Mouse (Mus musculus) thymus, postnatal 36 days (tissue): Measurements from ENCODE around the gene Kdm6a.

Source experiments
- DNase-seq, 2 experiments: peaks; one replicate each; pipeline ENCODE4 v3.0.0; 2022; ENCODE audit warnings: mixed read lengths in 2 of 2

Gene Kdm6a

GRCm38 (mm10) chrX:18162192-18162857 lies at the start of gene Kdm6a:
Gene Kdm6a (plus strand): TSS chrX:18162575.
- peak; percentile 93 to 100 for DNase-seq

DNA sequence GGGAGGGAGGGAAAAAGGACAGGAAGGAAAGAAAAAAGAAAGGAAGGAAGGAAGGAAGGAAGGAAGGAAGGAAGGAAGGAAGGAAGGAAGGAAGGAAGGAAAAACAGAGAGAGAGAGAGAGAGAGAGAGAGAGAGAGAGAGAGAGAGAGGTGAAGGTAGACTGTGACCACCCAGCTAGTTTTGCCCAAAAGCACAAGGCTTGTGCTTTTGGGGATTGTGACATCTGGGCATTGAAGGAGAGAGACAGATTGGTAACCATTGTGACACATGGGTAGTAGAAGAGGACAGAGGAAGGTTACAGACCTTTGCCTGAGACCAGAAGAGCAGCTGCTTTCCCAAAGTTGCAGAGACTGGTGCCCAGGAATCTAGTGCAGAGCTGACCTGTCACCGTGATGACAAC lies 16.8 kb upstream of the Kdm6a start, which contains the start of gene Dusp21:
TSS of gene Dusp21 (plus strand) at position 301 of the 400 bp plus-strand sequence.
- no peak for DNase-seq

- no peak for DNase-seq
Observed at GRCm38 (mm10) chrX:18160734-18161442, 1.5 kb upstream of the Kdm6a start.

DNA sequence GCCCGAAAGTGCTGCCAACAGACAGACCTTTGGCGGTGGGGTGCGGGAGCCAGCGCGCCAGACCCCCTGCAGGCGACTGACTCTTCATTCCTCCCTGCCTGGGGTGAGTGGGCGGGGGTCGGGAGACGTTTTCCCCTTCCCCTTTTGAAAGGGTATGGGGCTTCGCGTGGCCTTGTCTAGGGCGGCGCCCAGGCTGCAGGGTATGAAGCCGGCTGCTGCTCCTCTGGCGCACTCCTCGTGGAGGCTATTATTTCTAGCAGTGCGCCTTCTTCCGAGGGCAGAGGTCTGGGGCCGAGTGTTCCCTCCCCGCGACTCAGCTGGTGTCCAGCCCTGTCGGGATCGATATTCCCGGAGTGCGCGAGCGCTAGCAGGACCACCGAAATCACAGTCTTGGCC lies 581 bp upstream of the Kdm6a start:
- peak in 1 of 2 experiments; percentile 69 for DNase-seq

GRCm38 (mm10) chrX:18162861-18163731 lies 721 bp downstream of the Kdm6a start:
- peak; percentile 51 to 73 for DNase-seq

DNA sequence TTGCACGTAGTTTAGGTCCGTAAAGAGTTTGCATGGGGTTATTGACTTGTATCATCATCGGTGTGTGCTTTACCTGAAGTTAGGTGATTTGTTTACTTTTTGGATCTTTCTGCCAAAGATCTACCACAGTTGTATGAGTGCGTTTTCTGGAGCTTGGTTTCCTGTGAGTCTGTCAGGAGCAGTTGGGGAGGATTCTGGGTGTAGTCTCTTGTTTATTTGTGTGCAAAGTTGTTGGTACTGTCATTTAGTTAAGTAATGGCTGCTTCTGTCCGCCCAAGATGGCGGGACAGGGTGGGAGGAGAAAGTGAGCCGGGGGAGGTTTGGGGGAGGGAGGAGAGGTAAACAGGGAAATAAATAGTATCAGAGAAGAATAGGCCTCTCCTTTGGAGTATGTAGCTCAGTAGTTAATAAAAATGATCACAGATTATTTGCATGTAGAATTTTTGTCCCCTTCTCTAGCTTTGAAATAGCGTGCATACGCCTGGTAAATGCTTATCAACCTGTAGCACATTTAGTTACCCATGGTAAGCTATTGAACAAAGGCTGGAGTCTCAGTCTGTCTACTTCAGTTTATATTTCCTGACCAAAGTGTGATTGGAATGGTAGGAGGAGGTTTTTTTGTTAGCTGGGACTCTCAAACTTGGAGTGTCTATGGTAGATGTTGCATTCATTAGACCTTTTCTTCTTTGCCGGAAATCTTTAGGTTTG lies 1.7 kb downstream of the Kdm6a start:
- peak; percentile 19 to 40 for DNase-seq

- DNase-seq = no peak
Observed at GRCm38 (mm10) chrX:18165121-18165520, 2.7 kb downstream of the Kdm6a start.

DNA sequence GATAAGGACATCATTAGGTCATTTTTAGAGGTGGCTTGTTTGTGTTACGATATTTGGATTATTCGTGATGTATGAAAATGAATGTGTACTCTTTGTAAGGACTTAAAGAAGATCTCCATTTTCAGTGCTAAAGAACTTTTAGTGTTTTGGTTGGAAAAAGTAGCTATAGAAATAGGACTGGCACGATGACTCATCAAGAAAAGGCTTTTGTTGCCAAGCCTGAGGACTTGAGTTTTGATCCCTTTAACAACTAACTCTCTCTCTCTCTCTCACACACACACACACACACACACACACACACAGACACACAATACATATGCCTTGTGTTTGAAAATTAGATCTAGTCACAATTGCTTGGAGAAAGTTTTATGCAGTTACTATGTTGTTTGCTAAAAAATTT lies 4.6 kb downstream of the Kdm6a start:
- DNase-seq = no peak

DNA sequence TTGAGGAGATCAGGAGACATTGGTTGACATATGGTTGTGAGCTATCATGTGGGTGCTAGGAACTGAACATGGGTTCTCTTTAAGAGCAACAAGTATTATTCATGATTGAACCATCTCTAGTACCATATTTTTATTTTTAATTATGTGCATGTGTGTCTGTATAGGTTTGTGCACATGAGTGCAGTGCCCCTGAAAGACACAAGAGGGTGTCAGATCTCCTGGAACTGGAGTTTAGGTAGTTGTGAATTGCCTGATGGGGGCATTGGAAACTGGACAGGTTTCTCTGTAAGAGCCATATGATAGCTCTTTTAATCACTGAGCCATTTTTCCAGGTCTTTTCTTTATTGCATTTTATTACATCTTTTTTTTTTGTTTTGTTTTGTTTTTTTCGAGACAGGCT lies 6.6 kb downstream of the Kdm6a start:
- peak; percentile 2 to 19 for DNase-seq

- no peak for DNase-seq
Observed at GRCm38 (mm10) chrX:18174831-18175230, 12.5 kb downstream of the Kdm6a start.

DNA sequence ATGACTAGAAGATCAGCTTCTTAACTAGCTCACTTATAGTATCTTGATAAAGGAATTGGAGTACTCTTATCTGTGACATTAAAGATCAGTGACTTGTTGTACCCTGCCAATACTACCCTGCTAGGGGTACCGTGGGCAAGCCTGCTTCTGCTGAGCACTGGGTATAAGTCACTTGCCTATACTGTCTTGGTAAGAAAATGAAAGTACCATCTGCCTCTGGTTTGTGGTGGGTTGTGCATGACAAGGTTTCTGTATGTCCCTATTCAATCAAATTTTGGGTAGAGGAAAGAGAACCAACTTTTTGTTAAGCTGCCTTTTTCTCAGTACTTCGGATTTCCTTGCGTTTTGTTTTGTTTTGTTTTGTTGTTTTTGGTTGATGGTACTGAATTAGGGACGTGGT lies 15.4 kb downstream of the Kdm6a start:
- DNase-seq = no peak

- no peak for DNase-seq
Observed at GRCm38 (mm10) chrX:18179492-18179891, 17.1 kb downstream of the Kdm6a start.

DNA sequence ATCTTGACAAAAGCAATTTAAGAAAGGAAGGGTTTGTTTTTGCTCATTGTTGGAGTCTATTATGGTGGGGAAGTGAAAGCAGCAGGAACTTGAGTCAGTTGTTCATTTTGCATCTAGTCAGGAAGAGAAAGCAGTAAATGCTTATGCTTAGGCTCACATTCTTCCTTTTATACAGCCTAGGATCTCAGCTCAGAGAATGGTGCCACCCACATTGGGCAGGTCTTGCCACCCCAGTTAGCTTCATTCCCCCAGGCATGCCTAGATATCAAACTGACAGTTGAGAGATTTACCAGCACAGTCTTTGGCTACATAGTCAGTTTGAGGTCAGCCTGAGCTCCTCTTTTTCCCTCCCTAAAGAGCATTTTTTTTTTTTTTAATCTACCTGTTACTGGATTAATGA lies 24.8 kb downstream of the Kdm6a start:
- no peak for DNase-seq

DNA sequence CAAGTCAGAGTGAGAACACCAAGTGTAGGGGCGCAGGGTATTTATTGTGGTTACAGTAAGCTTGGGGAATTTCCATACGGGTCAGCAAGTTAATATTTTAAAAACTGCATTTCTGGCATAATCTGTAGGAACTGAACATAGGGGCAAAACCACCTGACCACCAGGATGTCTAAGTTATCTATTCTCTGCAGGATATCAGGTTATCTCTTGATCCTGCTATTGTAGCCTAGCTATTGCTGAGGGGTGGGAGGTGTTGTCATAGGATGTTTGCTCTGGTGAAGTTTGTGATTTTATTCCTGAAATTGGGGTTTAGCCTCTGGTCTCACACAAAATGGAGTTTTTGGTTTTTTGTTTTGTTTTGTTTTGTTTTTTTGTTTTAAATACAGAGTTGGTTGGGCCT lies 25.9 kb downstream of the Kdm6a start:
- DNase-seq = no peak

GRCm38 (mm10) chrX:18239572-18239971 lies 77.2 kb downstream of the Kdm6a start:
- DNase-seq = no peak

- DNase-seq = no peak
Observed at GRCm38 (mm10) chrX:18250621-18251020, 88.2 kb downstream of the Kdm6a start.

DNA sequence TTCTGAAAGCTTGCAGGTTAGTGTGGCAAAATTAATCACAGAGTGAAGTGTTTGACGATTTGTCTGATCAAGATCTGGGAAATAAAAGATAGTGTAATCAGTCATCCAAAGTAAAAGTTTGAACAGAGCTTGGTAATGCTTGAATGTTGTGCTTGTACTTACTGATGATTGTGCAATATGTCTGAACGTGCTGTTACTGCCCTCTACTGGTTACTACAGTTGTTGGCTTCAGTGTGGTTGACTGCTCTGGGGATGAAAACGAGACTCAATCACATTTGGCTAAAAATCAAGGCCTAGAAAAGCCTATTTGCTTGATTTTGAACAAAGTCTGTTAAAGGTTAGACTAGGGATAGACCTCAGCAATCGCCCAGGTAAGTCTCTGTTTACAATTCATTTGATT lies 92.4 kb downstream of the Kdm6a start:
- no peak for DNase-seq

- DNase-seq = no peak
Observed at GRCm38 (mm10) chrX:18258238-18258809, 95.9 kb downstream of the Kdm6a start.

DNA sequence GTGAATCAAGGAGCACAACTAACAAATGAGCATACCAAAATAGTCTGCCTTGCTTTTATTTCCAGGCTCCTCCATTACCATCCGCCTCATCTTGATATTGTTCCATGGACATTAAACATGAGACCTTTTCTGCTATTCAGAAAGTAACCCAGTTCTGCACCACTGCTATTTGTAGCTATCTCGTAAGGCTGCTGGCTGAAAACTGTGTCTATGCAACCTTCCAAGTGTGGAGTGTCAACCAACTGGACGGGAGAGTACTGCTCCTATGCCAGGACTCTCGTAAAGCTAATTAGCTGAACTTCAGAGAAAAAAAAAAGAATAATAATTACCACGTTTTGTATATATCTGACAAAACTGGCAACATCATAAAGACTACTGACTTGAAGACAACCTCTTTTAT lies 116.2 kb downstream of the Kdm6a start:
- no peak for DNase-seq

DNA sequence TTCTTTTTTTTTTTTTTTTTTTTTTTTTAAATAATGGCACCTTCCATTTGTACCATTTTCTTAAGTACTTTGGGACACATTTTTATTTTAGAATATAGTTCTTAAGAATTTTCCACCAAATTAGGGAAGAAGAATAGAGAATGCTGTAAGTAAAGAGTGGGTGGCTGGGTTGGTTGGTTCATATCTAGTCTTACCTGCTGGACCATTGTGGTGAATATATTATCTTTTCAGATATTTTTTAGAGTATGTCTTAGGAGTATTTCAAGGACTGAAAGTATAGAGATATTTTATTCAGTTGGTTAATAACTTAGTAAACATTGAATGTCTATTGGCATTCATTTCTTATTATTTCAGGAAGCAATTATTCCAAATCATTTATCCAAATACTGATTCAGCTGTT lies 117.8 kb downstream of the Kdm6a start:
- DNase-seq = no peak
